Mouse (Mus musculus): ENCODE measurements at regions not wholly inside any gene's neighbourhood (a gene's known extent, or its start where the extent isn't known, plus 50 kb on each side); places are given as distances from the start of the nearest gene placed in this dataset.

- no peak for DNase-seq (ENCODE audit: extremely low read depth, low read depth, low spot score)
Measured at GRCm38 (mm10) chr6:148719062-148719461, 112.2 kb downstream of the Ipo8 start.

DNA sequence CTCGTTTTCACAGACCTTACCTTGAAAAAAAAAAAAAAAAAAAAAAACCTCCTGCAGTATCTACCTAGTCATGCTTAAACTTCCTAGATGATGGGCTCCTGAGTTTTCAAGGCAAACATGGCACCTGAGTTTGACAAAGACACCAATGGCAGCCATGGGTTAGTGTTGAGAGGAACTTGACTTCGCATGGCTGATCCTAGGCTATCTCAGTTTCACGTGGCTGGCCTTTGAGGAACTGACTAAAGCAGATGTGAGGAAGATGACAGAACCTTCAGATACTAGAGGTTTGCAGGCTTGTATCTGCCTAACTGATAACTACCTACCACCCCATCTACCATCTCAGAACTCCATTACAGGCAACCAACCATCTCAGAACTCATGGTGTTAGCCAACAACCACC, 120.9 kb downstream of the Ipo8 start:
- DNase-seq (ENCODE audit: extremely low read depth, low read depth, low spot score) = no peak

- no peak for DNase-seq (ENCODE audit: extremely low read depth, low read depth, low spot score)
Measured at GRCm38 (mm10) chr6:148708389-148708788, 122.9 kb downstream of the Ipo8 start.

- DNase-seq (ENCODE audit: extremely low read depth, low read depth, low spot score) = no peak
Measured at GRCm38 (mm10) chr6:148705711-148706110, 125.6 kb downstream of the Ipo8 start.

DNA sequence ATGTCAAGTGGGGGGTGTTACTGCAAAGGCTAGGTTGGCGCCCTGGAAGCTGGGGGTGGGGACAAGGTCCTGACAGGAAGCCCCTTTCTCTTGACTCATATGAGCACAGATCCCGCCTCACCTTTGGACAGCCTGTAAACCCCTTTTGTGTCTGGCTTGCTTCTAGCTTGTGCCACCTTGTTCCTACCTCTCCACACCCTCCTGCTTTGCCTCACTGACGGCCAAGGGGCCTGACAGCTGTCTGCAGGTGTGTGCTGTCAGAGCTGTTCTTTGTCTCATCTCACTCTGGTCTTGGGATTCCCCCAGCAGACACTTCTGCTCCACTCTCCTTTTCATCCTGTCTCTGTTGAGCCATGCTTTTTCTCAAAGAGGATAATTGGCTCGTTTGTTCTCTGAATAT, 137.9 kb downstream of the Ipo8 start:
- DNase-seq (ENCODE audit: extremely low read depth, low read depth, low spot score) = no peak

DNA sequence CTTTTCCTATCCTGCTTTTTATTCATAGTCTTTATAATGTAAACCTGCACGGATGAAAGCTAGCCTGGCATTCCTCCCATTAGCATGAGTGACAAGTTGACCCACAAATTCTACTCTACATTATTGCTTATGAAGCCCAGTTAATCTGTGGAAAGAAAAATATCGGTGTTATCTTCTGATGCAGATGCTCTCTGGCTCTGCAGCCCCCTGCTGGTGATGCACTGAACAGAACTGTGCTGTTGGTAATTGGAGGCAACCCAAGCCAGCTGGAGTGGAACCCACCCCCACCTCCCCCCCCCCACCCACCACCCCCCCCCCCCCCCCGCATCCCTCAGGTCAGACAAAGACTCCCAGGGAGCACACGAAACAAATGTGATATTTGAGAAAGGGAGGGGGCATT, 143.5 kb downstream of the Ipo8 start:
- DNase-seq (ENCODE audit: extremely low read depth, low read depth, low spot score) = no peak

GRCm38 (mm10) chr6:148660152-148660551, 171.1 kb downstream of the Ipo8 start:
- DNase-seq (ENCODE audit: extremely low read depth, low read depth, low spot score) = no peak

- no peak for DNase-seq (ENCODE audit: extremely low read depth, low read depth, low spot score)
Measured at GRCm38 (mm10) chr6:148653216-148653615, 178.1 kb downstream of the Ipo8 start.

DNA sequence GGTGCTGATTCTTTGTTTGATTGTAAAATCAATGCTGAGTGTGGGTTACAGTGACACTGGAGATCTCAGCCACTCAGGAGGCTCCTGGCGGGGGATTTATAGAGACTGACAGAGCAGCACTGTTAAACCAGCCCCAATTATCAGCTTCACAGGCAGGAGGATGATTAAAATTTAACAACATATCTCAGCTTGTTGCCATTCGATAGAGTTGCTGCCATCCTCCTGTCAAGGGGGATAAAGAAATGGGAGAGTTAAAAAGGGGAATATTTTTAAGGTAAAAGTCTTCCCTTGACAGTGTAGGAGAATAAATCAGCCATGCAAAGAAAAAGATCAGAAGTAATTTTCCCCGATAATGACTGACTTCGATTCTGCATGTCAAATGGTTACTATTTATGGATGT, 178.8 kb downstream of the Ipo8 start:
- DNase-seq (ENCODE audit: extremely low read depth, low read depth, low spot score) = no peak

DNA sequence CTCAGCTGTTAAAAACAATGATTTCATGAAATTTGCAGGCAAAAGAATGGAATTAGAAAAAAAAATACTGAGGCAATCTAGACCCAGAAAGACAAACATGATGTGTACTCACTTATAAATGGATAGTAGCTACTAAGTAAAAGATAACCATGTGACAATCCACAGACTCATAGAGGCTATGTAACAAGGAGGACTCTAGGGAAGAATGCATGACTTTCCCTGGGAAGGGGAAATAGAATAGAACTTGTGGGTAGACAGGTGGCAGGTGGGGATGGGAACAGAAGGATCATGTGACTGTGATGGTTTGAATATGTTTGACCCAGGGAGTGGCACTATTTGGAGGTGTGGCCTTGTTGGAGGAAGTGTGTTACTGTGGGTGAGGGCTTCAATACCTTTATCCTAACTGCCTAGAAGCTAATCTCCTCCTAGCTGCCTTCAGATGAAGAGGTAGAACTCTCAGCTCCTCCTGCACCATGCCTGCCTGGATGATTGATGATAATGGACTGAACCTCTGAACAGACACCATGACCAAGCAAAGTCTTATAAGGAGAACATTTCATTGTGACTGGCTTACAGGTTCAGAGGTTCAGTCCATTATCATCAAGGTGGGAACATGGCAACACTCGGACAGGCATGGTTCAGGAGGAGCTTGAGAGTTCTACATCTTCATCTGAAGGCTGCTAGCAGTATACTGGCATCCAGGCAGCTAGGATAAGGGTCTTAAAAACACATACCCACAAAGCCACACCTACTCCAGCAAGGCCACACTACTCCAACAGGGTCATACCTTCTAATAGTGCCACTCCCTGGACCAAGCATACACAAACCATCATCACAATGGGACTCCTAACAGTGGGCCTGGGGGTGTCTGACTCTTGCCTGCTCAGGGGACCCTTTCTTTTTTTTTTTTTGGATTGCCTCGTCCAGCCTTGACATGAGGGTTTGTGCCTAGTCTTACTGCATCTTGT, 183.6 kb downstream of the Ipo8 start:
- no peak for DNase-seq (ENCODE audit: extremely low read depth, low read depth, low spot score)

- no peak for DNase-seq (ENCODE audit: extremely low read depth, low read depth, low spot score)
Measured at GRCm38 (mm10) chr6:148640595-148640994, 190.7 kb downstream of the Ipo8 start.

- no peak for DNase-seq (ENCODE audit: extremely low read depth, low read depth, low spot score)
Measured at GRCm38 (mm10) chr6:148634148-148634547, 190.0 kb upstream of the Tmtc1 start.

GRCm38 (mm10) chr6:148627090-148627605, 183.0 kb upstream of the Tmtc1 start:
- DNase-seq (ENCODE audit: extremely low read depth, low read depth, low spot score) = peak; percentile 25

- DNase-seq (ENCODE audit: extremely low read depth, low read depth, low spot score) = no peak
Measured at GRCm38 (mm10) chr6:148623119-148623770, 179.1 kb upstream of the Tmtc1 start.

DNA sequence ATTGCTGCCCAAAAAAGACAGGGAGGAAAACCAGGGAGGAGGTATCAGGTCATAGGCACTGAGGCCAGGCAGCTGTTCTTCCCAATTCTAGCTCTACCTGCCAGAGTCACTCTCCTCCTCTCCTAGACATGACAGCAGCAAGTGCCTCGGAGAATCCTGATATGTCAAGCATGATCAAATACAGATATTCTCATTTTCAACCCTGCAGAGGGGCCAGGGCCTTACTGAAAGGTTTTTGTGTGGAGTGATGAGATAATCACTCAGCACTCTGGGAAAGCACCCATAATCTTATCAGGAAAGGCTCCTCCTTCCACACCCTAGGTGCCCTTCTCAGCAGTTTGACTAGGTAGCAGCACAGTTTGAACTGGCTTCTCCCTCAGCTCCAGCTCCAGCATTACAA, 175.8 kb upstream of the Tmtc1 start:
- DNase-seq (ENCODE audit: extremely low read depth, low read depth, low spot score) = no peak

DNA sequence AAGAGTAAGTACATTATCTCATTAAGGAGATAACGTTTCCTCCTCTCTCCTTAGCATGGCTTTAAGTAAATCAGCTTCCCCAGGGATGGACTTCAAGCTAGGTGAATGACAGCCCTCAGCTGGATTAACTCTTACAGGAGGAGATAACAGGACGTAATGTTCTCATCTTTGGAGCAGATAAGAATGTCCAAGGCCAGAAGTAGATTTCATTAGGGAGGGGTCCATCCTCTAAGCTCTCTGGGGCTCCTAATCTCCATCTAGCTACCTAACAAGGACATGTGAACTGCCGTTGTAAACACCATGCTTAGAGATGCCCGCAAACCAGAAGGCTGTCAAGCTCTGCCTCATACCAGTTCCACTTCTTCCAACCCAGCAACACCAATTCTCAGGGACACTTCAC, 171.7 kb upstream of the Tmtc1 start:
- DNase-seq (ENCODE audit: extremely low read depth, low read depth, low spot score) = no peak

DNA sequence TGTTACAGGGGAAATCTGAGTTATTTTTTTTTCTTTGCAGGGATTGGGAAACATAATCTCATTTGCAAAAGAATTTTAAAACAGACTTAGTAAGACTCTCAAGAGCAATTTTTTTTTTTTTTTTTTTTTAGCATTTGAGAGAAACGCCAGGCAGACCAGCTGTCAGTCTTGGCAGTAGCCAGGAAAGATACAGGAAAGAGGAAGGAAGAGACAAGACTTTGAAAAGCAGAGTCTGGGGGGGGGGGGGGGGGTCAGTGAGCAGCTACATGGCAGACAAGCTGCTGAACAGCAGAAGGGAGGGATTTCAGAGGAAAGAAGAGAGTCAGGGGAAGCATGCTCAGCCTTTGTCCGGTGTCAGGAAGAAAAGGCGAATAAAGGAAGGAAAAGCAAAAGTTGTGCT, 171.3 kb upstream of the Tmtc1 start:
- DNase-seq (ENCODE audit: extremely low read depth, low read depth, low spot score) = no peak

GRCm38 (mm10) chr6:148608881-148609280, 164.7 kb upstream of the Tmtc1 start:
- no peak for DNase-seq (ENCODE audit: extremely low read depth, low read depth, low spot score)

DNA sequence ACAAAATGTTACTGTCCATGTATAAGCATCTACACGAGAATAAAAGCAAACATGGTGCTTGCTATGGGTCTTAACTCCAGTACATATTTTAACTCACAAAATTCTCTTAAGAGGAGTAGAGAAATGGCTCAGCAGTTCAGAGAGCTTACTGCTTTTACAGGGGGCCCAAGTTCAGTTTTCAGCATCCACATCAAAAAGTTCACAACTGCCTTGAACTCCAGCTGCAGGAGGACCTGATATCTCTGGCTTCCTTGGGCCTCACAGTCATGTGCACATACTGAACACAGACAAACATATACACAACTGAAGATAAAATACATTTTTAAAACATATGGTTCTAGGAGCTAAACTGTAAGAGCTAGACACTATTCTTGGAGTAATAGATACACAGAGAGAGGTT, 161.0 kb upstream of the Tmtc1 start:
- no peak for DNase-seq (ENCODE audit: extremely low read depth, low read depth, low spot score)

DNA sequence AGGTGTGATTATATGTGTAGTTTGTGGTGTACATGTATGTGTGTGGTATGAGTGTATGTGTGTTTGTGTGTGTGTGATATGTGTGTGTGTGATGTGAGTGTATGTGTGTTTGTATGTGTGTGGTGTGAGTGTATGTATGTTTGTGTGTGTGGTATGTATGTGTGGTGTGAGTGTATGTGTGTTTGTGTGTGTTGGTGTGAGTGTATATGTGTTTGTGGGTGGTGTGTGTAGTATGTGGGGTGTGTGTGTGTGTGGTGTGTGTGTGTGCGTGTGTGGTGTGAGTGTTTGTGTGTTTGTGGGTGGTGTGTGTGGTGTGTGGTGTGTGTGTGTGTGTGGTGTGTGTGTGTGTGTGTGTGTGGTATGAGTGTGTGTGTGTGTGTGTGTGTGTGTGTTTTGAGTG, 160.6 kb upstream of the Tmtc1 start:
- DNase-seq (ENCODE audit: extremely low read depth, low read depth, low spot score) = no peak

GRCm38 (mm10) chr6:148603878-148604277, 159.7 kb upstream of the Tmtc1 start:
- no peak for DNase-seq (ENCODE audit: extremely low read depth, low read depth, low spot score)

- no peak for DNase-seq (ENCODE audit: extremely low read depth, low read depth, low spot score)
Measured at GRCm38 (mm10) chr6:148603460-148603859, 159.3 kb upstream of the Tmtc1 start.

Measured in fat pad, adult 2 months (tissue).